Mouse (Mus musculus) hematopoietic stem cell, adult 5-6 weeks (primary cell): ENCODE results near the gene Rdm1. TPM values are rescaled to one million over a fixed set of nuclear protein-coding genes. Genes with fewer than 3 reads are reported as not detected.
A peak's percentile ranks its signal among the peaks of the same experiment; 100 is the strongest.
"Not testable (repeated sequence)": the region's sequence is repeated elsewhere in the genome, so short reads cannot be mapped to it uniquely, and the experiment has no call there.

Experiments used
- ATAC-seq, 2 experiments: fragments of 125-278 bp in 1 of 2; replicated peaks in 1 of 2; 2 replicates each; pipeline ENCODE4 v1.8.0; 2016 to 2017; ENCODE audit warnings: inconsistent platforms in 2 of 2, mild to moderate bottlenecking in 2 of 2, moderate number of reproducible peaks in 2 of 2, low read depth in 1 of 2, moderate TSS enrichment in 1 of 2; ENCODE audit not compliant: low FRiP score in 2 of 2, poor library complexity in 2 of 2, severe bottlenecking in 2 of 2, insufficient read depth in 1 of 2, low TSS enrichment in 1 of 2
- total RNA-seq: library from RNA; stranded (forward); fragments of 172-1452, 232-1000 nt; gene quantifications from 2 replicates; pipeline ENCODE4 v1.2.3, GENCODE M21; 2017

The Rdm1 gene
- total RNA-seq, 1 experiment from 2014 or later, result 10.3 TPM

GRCm38 (mm10) chr11:101644591-101644990 is 17.6 kb downstream of the Rdm1 start:
- ATAC-seq, result no peak

- not testable (repeated sequence) for ATAC-seq
Measured at GRCm38 (mm10) chr11:101645043-101645410, 18.0 kb downstream of the Rdm1 start.

- peak; percentile 79 to 81 for ATAC-seq
Measured at GRCm38 (mm10) chr11:101645411-101646282, 18.7 kb downstream of the Rdm1 start.

- ATAC-seq, result not testable (repeated sequence)
Measured at GRCm38 (mm10) chr11:101646283-101646794, 19.3 kb downstream of the Rdm1 start.

- not testable (repeated sequence) for ATAC-seq
Measured at GRCm38 (mm10) chr11:101647093-101647492, 20.1 kb downstream of the Rdm1 start.

- ATAC-seq, result no peak
Measured at GRCm38 (mm10) chr11:101656356-101656755, 29.4 kb downstream of the Rdm1 start.

- ATAC-seq, result no peak
Measured at GRCm38 (mm10) chr11:101657528-101657885, 30.5 kb downstream of the Rdm1 start.

GRCm38 (mm10) chr11:101657886-101658750 is 31.1 kb downstream of the Rdm1 start:
- ATAC-seq, result peak; percentile 89

- peak; percentile 50 to 51 for ATAC-seq
Measured at GRCm38 (mm10) chr11:101658751-101659558, 32.0 kb downstream of the Rdm1 start.

- ATAC-seq, result no peak
Measured at GRCm38 (mm10) chr11:101661191-101661590, 34.2 kb downstream of the Rdm1 start.

GRCm38 (mm10) chr11:101661786-101662185 is 34.8 kb downstream of the Rdm1 start:
- no peak for ATAC-seq

- ATAC-seq, result no peak
Measured at GRCm38 (mm10) chr11:101663229-101664027, 36.4 kb downstream of the Rdm1 start.

GRCm38 (mm10) chr11:101664825-101665635 is 38.0 kb downstream of the Rdm1 start, which contains the start of gene Arl4d:
Gene Arl4d (plus strand): TSS chr11:101665541.
- peak; percentile 95 for ATAC-seq

GRCm38 (mm10) chr11:101665636-101665992 is 38.6 kb downstream of the Rdm1 start:
- ATAC-seq, result peak; percentile 30 to 70; a peak in 3 of 4 replicates

GRCm38 (mm10) chr11:101666626-101667345 is 39.8 kb downstream of the Rdm1 start:
- no peak for ATAC-seq
